Mouse (Mus musculus) layer of hippocampus, postnatal 14 days (tissue): ENCODE results near the gene Ddi2. TPM values are rescaled to one million over a fixed set of nuclear protein-coding genes. Genes with fewer than 3 reads are reported as not detected.

Experiments used
- DNase-seq, 2 experiments: peaks; one replicate each; pipeline ENCODE4 v3.0.0; 2021 to 2022; ENCODE audit warnings: low spot score in 2 of 2, mixed read lengths in 1 of 2
- total RNA-seq, 2 experiments: library from RNA; stranded (reverse); gene quantifications; 2 replicates each; pipeline ENCODE4 v1.2.3; 2021

Gene Ddi2
- total RNA-seq, 2 experiments from 2014 or later = 29.4 to 34.0 TPM

GRCm38 (mm10) chr4:141630021-141630420 lies 93.2 kb downstream of the Ddi2 start:
- DNase-seq = no peak

- DNase-seq = no peak
Observed at GRCm38 (mm10) chr4:141628661-141629060, 94.6 kb downstream of the Ddi2 start.

Other genes starting within 250 kb of the Ddi2 start
- gene Spen, start 184.8 kb downstream of the Ddi2 start, total RNA-seq = 10 to 100 TPM; 59.3 to 60.0 TPM
- 1 to 10 TPM; 2.4 TPM for gene Fblim1, start 117.3 kb downstream of the Ddi2 start, total RNA-seq
- gene Tmem82, start 104.8 kb downstream of the Ddi2 start, total RNA-seq = 1 to 10 TPM in 1 of 2 experiments, under 1 TPM in 1; 0.35 to 1.6 TPM
- 1 to 10 TPM; 2.2 to 3.6 TPM for gene Slc25a34, start 99.6 kb downstream of the Ddi2 start, total RNA-seq
- 10 to 100 TPM; 47.8 to 55.4 TPM for gene Plekhm2, start 58.5 kb downstream of the Ddi2 start, total RNA-seq
- under 1 TPM in 1 of 2 experiments, not detected in 1; 0.79 TPM for gene Rsc1a1, start 37.8 kb downstream of the Ddi2 start, total RNA-seq
- not detected for gene Agmat, start 23.3 kb upstream of the Ddi2 start, total RNA-seq
- gene Dnajc16, start 67.5 kb upstream of the Ddi2 start, total RNA-seq = 10 to 100 TPM; 29.4 to 33.3 TPM
- gene Casp9, start 70.2 kb upstream of the Ddi2 start, total RNA-seq = 10 to 100 TPM; 23.1 to 23.3 TPM
- gene Cela2a, start 102.7 kb upstream of the Ddi2 start, total RNA-seq = not detected
- not detected for gene Ctrc, start 122.9 kb upstream of the Ddi2 start, total RNA-seq
- 10 to 100 TPM; 55.2 to 60.4 TPM for gene Efhd2, start 151.5 kb upstream of the Ddi2 start, total RNA-seq